Mouse (Mus musculus) liver, embryonic 14.5 days (tissue): ENCODE results near the gene Krt25. TPM values are rescaled to one million over a fixed set of nuclear protein-coding genes. Genes with fewer than 3 reads are reported as not detected.

Experiments used
- ATAC-seq: fragments of 200-750 bp; cut with Nextera tagmentation; 2 replicates; pipeline ENCODE4 v1.8.0; 2017; ENCODE audit warnings: moderate number of reproducible peaks, mild to moderate bottlenecking, moderate library complexity; ENCODE audit not compliant: insufficient read depth
- DNase-seq, 3 experiments: peaks; one replicate each; pipeline ENCODE4 v3.0.0-alpha.2; 2012 to 2013; ENCODE audit warnings: low read depth in 3 of 3, low spot score in 3 of 3
- H3K27ac ChIP-seq: fragments of 300-500 bp; sonication (generic); 2 replicates; pipeline ENCODE4 v1.5.1; 2014; ENCODE audit warnings: moderate library complexity, mild to moderate bottlenecking, control low read depth, inconsistent platforms
- H3K27me3 ChIP-seq: fragments of 300-500 bp; sonication (generic); 2 replicates; pipeline ENCODE4 v1.6.1; 2014; ENCODE audit warnings: mild to moderate bottlenecking, low read length, moderate library complexity; ENCODE audit not compliant: control insufficient read depth, insufficient read depth
- H3K36me3 ChIP-seq: fragments of 300-500 bp; sonication (generic); replicated peaks from 2 replicates; pipeline ENCODE4 v1.6.1; 2014; ENCODE audit warnings: low read depth; ENCODE audit not compliant: control insufficient read depth, insufficient read depth
- H3K4me1 ChIP-seq, 2 experiments: fragments of 200-500 bp in 1 of 2; fragments of 300-500 bp in 1 of 2; sonication (generic) in 1 of 2; replicated peaks; 2 replicates each; pipeline ENCODE4 v1.6.1; 2012 to 2014; ENCODE audit warnings: antibody characterized with exemption in 1 of 2, inconsistent platforms in 1 of 2, low read length in 1 of 2; ENCODE audit not compliant: control insufficient read depth in 2 of 2, insufficient read depth in 2 of 2
- H3K4me2 ChIP-seq: fragments of 300-500 bp; sonication (generic); 2 replicates; pipeline ENCODE4 v1.6.1; 2014; ENCODE audit warnings: low read depth, mild to moderate bottlenecking, control low read depth, moderate library complexity
- H3K4me3 ChIP-seq, 2 experiments: fragments of 200-500 bp in 1 of 2; fragments of 300-500 bp in 1 of 2; sonication (generic) in 1 of 2; 2 replicates each; pipeline ENCODE4 v1.5.1; 2012 to 2014; ENCODE audit warnings: low read depth in 2 of 2, low read length in 2 of 2, mild to moderate bottlenecking in 2 of 2, control low read depth in 1 of 2, inconsistent platforms in 1 of 2, moderate library complexity in 1 of 2; ENCODE audit not compliant: insufficient read depth in 1 of 2
- H3K9ac ChIP-seq: fragments of 300-500 bp; sonication (generic); replicated peaks from 2 replicates; pipeline ENCODE4 v1.6.1; 2014; ENCODE audit warnings: mild to moderate bottlenecking, control low read depth, moderate library complexity
- H3K9me3 ChIP-seq: fragments of 300-500 bp; sonication (generic); 2 replicates; pipeline ENCODE4 v1.6.1; 2016; ENCODE audit warnings: low read length, mixed read lengths; ENCODE audit not compliant: control insufficient read depth
- CTCF ChIP-seq: IDR thresholded peaks from 2 replicates; pipeline ENCODE4 v1.5.1; 2016; ENCODE audit warnings: antibody characterized with exemption, low read depth, control low read depth
- EP300 ChIP-seq: IDR thresholded peaks from 2 replicates; pipeline ENCODE4 v1.6.1; 2016; ENCODE audit warnings: antibody characterized with exemption, low read depth
- WGBS: fragments of 180-500 bp; shearing (Covaris S2); extraction: QIAGEN DNeasy Blood & Tissue Kit; methylation state at CpG from one replicate; pipeline ENCODE4 v1.1.7; 2014; ENCODE audit not compliant: insufficient replicate concordance; 5-methylcytosine and 5-hydroxymethylcytosine counted together
- polyA plus RNA-seq, 2 experiments: library from polyadenylated mRNA; depleted of rRNA in 1 of 2; stranded (reverse) in 1 of 2; unstranded in 1 of 2; fragments of >200 nt; fragmentation: Nextera tagmentation in 1 of 2; extraction: Ambion mirVana in 1 of 2; gene quantifications; 2 replicates each; pipeline versions ENCODE4 v1.2.1 to v1.2.3; 2012 to 2014

The Krt25 gene
- polyA plus RNA-seq, 2 experiments: not detected

- DNase-seq: no peak
- Histone ChIP-seq H3K9ac (no peak overlapping the region), H3K36me3 (no peaks in the 10 kb centered on the region), H3K27ac (no peak overlapping the region), H3K4me2 (no peak overlapping the region), H3K4me3 (no peak overlapping the region), H3K27me3 (no peaks in the 10 kb centered on the region), H3K9me3 (no peaks in the 10 kb centered on the region), H3K4me1 (peaks cover 0 to 2% of the 10 kb centered on the region in 2 experiments; a peak in 2 of 4 replicates)
- 54% methylated on average over 1 of the region's 1 CpGs for WGBS
- TF ChIP-seq EP300 (no peak), CTCF (peak; percentile 47)
- no peak for ATAC-seq
These were observed 11.9 kb downstream of the Krt25 start for GRCm38 (mm10) chr11:99310882-99311281.

- no peak for ATAC-seq
- no peaks in the 10 kb centered on the region for H3K27me3 ChIP-seq
- no peaks in the 10 kb centered on the region for H3K4me1 ChIP-seq
- H3K9me3 ChIP-seq: no peaks in the 10 kb centered on the region
- DNase-seq: peak in 2 of 3 experiments; percentile 13 to 20
- H3K27ac ChIP-seq: no peak overlapping the region
- H3K4me3 ChIP-seq: no peak overlapping the region
- 17% methylated on average over 2 of the region's 2 CpGs for WGBS
- H3K4me2 ChIP-seq: no peak overlapping the region
- no peaks in the 10 kb centered on the region for H3K36me3 ChIP-seq
- TF ChIP-seq EP300 (no peak), CTCF (peak; percentile 65)
- H3K9ac ChIP-seq: no peak overlapping the region
These were observed 15.2 kb downstream of the Krt25 start for GRCm38 (mm10) chr11:99307579-99307978.

- WGBS: 42% methylated on average over 5 of the region's 5 CpGs
These were observed 27.7 kb downstream of the Krt25 start for GRCm38 (mm10) chr11:99295039-99295438.

DNA sequence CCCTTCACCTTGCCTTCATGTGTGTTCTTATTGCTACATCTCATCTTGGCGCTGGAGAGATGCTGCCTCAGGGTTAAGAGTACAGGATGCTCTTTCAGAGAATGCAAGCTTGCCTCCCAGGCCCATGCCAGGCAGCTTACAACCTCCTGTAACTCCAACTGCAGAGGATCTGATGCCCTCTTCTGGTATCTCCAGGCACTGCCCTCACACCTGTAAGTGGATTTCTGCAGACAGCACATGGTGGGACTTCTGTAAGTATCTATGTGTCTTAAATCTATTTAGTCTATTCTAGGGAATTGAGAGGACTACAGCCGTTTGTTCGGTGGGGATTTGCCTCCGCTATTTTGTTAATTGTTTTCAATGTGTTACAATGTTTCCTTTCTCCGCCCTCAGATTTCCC is 29.9 kb downstream of the Krt25 start:
- DNase-seq (no peak), ATAC-seq (no peak)
- TF ChIP-seq CTCF (peak; percentile 59), EP300 (no peak)
- Histone ChIP-seq H3K9me3 (no peaks in the 10 kb centered on the region), H3K4me1 (no peaks in the 10 kb centered on the region), H3K27me3 (no peaks in the 10 kb centered on the region), H3K36me3 (no peaks in the 10 kb centered on the region), H3K9ac (no peak overlapping the region), H3K4me3 (no peak overlapping the region), H3K27ac (no peak overlapping the region), H3K4me2 (no peak overlapping the region)
- 50% methylated on average over 5 of the region's 5 CpGs for WGBS

More at GRCm38 (mm10) chr11:99295039-99295438, 27.7 kb downstream of the Krt25 start:
- DNase-seq (no peak), ATAC-seq (no peak)
- TF ChIP-seq CTCF (no peak), EP300 (no peak)
- H3K27me3 ChIP-seq: no peaks in the 10 kb centered on the region
- no peak overlapping the region for H3K4me3 ChIP-seq
- no peaks in the 10 kb centered on the region for H3K36me3 ChIP-seq
- H3K4me1 ChIP-seq: no peaks in the 10 kb centered on the region
- H3K9me3 ChIP-seq: no peaks in the 10 kb centered on the region
- no peak overlapping the region for H3K4me2 ChIP-seq
- H3K27ac ChIP-seq: no peak overlapping the region
- H3K9ac ChIP-seq: no peak overlapping the region

DNA sequence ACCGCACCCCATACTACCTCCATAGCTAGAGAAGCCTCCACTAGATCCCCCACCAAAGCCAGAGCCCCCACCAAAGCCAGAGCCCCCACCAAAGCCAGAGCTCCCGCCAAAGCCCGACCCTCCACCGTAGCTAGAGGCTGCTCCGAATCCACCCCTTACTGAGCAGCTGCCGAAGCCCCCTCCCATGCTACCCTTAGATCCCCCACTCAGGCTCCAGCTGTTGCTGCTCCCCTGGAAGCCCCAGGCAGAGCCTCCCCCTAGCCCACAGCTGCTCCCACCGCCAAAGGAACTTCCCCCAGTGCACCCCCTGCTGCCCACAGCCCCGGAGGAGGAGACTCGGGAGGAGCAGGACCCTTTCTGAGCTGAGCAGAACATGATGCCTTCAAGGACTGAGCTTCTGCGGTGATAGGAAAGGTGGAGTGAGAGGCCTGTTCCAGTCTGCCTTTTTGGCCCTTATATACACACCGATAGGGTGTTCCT is 37.9 kb downstream of the Krt25 start, which contains the start of gene Krt24:
Gene Krt24 (minus strand): TSS at position 430 of the 480 bp plus-strand sequence.
- Histone ChIP-seq H3K4me3 (no peak within 1 kb of the TSS), H3K4me2 (no peak within 1 kb of the TSS), H3K36me3 (no peaks in the 10 kb centered on the region), H3K27ac (no peak within 1 kb of the TSS), H3K27me3 (no peaks in the 10 kb centered on the region), H3K9ac (no peak within 1 kb of the TSS), H3K9me3 (no peaks in the 10 kb centered on the region), H3K4me1 (no peaks in the 10 kb centered on the region)
- ATAC-seq (no peak), DNase-seq (no peak)
- TF ChIP-seq CTCF (no peak), EP300 (no peak)
- 49% methylated on average over 11 of the region's 11 CpGs for WGBS
